21 mouse cellular contexts compared by ENCODE assay signal in the genomic region with DNA sequence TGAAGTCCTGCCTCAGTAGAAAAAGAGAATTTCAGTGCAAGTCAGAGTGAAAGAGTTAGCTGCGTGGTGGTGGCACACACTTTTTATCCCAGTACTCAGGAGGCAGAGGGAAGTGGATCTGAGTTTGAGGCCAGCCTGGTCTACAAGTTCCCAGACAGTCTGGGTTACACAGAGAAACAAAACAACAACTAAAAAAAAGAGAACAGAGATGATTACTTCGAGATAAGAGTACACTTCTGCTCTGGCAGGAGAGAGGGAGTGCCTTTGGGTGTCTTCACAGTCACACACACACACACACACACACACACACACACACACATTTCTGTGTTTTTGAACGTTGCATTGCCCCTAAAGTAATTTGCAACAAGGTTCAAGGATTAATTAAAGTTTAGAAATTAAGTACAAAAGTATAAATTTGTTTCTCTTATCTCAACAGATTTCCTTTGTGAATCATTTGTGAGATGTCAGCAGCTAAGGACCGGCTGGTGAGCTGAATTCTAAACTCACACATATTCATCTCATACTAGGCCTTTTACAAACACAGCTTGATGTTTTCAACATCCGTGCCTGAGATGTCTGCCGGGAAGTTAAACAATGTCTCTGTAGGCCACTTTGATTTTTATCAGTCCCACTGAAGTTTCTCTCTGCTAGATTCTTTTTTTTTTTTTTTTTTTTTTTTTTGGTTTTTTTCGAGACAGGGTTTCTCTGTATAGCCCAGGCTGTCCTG. TPM values are rescaled to one million over a fixed set of nuclear protein-coding genes. Genes with fewer than 3 reads are reported as not detected.
DNase-seq lines count a peak whose midpoint lies in the region; ATAC-seq and TF ChIP-seq lines count a peak whose summit lies in the region.
"Had no signal": no experiment of that assay in that cellular context is flagged by ENCODE, and none has a peak within 500 bp of the region (broad histone marks: within the 10 kb centered on the region; RNA-seq: fewer than 3 reads in every experiment).

No protein-coding gene starts in this region.

- no peak for DNase-seq in liver, embryonic 13.5 days
- DNase-seq in liver: no peak
- peak; percentile 71 for DNase-seq in CD4-positive, CD25-positive, alpha-beta regulatory T cell, adult 2 months (ENCODE audit: low read depth, low spot score)
- peak; percentile 82 for DNase-seq in naive thymus-derived CD4-positive, alpha-beta T cell, adult 2 months (ENCODE audit: low read depth)
- DNase-seq in hindbrain, postnatal 0 days (ENCODE audit: low spot score): no peak
- no peak for DNase-seq in urinary bladder, postnatal 36 days (ENCODE audit: low spot score in 2 of 2)
- DNase-seq in kidney, adult 18-20 months: no peak
- DNase-seq: adrenal gland, adult 8-10 months; cerebellum, adult 9-11 months; embryo, embryonic 11 days; gastrocnemius, postnatal 10 days; heart, adult 2 months; kidney, postnatal 10 days; lung, postnatal 10 days; right cerebral cortex, postnatal 4 days; thymus, postnatal 4 days had no signal

- H3K4me3 ChIP-seq in liver, embryonic 13.5 days (replicated peaks): no peak overlapping the region
- no peak overlapping the region for H3K4me3 ChIP-seq in hindbrain, postnatal 0 days (ENCODE audit: low read length)
- H3K4me3 ChIP-seq: embryonic facial prominence, embryonic 15.5 days; heart, adult 2 months; liver, embryonic 15.5 days; stomach, embryonic 15.5 days had no signal

- H3K4me1 ChIP-seq in liver, embryonic 13.5 days (replicated peaks): 0 out of 2 replicates have a peak, but pooled peaks cover 4% of the 10 kb centered on the region
- H3K4me1 ChIP-seq in hindbrain, postnatal 0 days (ENCODE audit: insufficient read depth, low read length): no peaks in the 10 kb centered on the region
- H3K4me1 ChIP-seq: embryonic facial prominence, embryonic 15.5 days; stomach, embryonic 15.5 days had no signal

- 33% methylated on average over 7 of the region's 7 CpGs for WGBS in liver, embryonic 13.5 days (ENCODE audit: insufficient replicate concordance)
- 73% methylated on average over 6 of the region's 7 CpGs for WGBS in hindbrain, postnatal 0 days

- no peak overlapping the region for H3K27ac ChIP-seq in liver, embryonic 13.5 days
- no peak overlapping the region for H3K27ac ChIP-seq in hindbrain, postnatal 0 days
- H3K27ac ChIP-seq: embryonic facial prominence, embryonic 15.5 days; heart, adult 2 months; liver, embryonic 15.5 days; stomach, embryonic 15.5 days had no signal

- no peaks in the 10 kb centered on the region for H3K36me3 ChIP-seq in liver, embryonic 13.5 days
- no peaks in the 10 kb centered on the region for H3K36me3 ChIP-seq in hindbrain, postnatal 0 days (ENCODE audit: insufficient read depth, low read length)
- H3K36me3 ChIP-seq: embryonic facial prominence, embryonic 15.5 days; liver, embryonic 15.5 days; stomach, embryonic 15.5 days had no signal

- no peaks in the 10 kb centered on the region for H3K9me3 ChIP-seq in liver, embryonic 13.5 days (replicated peaks)
- no peaks in the 10 kb centered on the region for H3K9me3 ChIP-seq in hindbrain, postnatal 0 days (ENCODE audit: low read length)
- H3K9me3 ChIP-seq: embryonic facial prominence, embryonic 15.5 days; liver, embryonic 15.5 days; stomach, embryonic 15.5 days had no signal

- no peaks in the 10 kb centered on the region for H3K27me3 ChIP-seq in liver, embryonic 13.5 days
- H3K27me3 ChIP-seq in hindbrain, postnatal 0 days (ENCODE audit: insufficient read depth, low read length): no peaks in the 10 kb centered on the region
- H3K27me3 ChIP-seq: embryonic facial prominence, embryonic 15.5 days; liver, embryonic 15.5 days; stomach, embryonic 15.5 days had no signal

- H3K4me2 ChIP-seq in liver, embryonic 13.5 days: no peak overlapping the region
- no peak overlapping the region for H3K4me2 ChIP-seq in hindbrain, postnatal 0 days (ENCODE audit: low read depth, low read length)
- H3K4me2 ChIP-seq: embryonic facial prominence, embryonic 15.5 days; liver, embryonic 15.5 days; stomach, embryonic 15.5 days had no signal

- ATAC-seq in liver, embryonic 13.5 days (ENCODE audit: low read depth): peak; percentile 7; the same call in 1 of the 2 replicates
- 0 out of 2 replicates have a peak, but pooled peaks have one; percentile 28 for ATAC-seq in common myeloid progenitor, adult 5-6 weeks (replicated peaks; ENCODE audit: low read depth, poor library complexity, severe bottlenecking)
- ATAC-seq in hindbrain, postnatal 0 days: no peak
- ATAC-seq: intestine, postnatal 0 days had no signal

- TF ChIP-seq CTCF in hindbrain, postnatal 0 days (IDR thresholded peaks at IDR 0.05; ENCODE audit: low read depth): no peak

- no peak overlapping the region for H3K9ac ChIP-seq in liver, embryonic 13.5 days
- H3K9ac ChIP-seq in hindbrain, postnatal 0 days (replicated peaks; ENCODE audit: low read length): no peak overlapping the region
- H3K9ac ChIP-seq: embryonic facial prominence, embryonic 15.5 days; liver, embryonic 15.5 days; stomach, embryonic 15.5 days had no signal

RNA-seq across cellular contexts. Expression of a gene that starts 12.3 kb away (rescaled TPM):
- polyA plus RNA-seq in liver, embryonic 13.5 days (2015; fragmentation: Nextera tagmentation; extraction: Ambion mirVana): 15.1 and 15.6 TPM in 2 replicates
- total RNA-seq in common myeloid progenitor, adult 5-6 weeks (2017): 76.9 and 81.0 TPM in 2 replicates
- 23.2 and 24.7 TPM in 2 replicates for total RNA-seq in hindbrain, postnatal 0 days (2014; rRNA removed)
- polyA plus RNA-seq in hindbrain, postnatal 0 days (2015; fragmentation: Nextera tagmentation; extraction: Ambion mirVana): 24.3 and 25.0 TPM in 2 replicates

RNA-seq across cellular contexts. Expression of a gene that starts 17.0 kb away (rescaled TPM):
- 55.8 and 59.0 TPM in 2 replicates for polyA plus RNA-seq in liver, embryonic 13.5 days (2015; fragmentation: Nextera tagmentation; extraction: Ambion mirVana)
- 2.0 and 2.1 TPM in 2 replicates for total RNA-seq in common myeloid progenitor, adult 5-6 weeks (2017)
- 148 TPM in 2 replicates for total RNA-seq in hindbrain, postnatal 0 days (2014; rRNA removed)
- polyA plus RNA-seq in hindbrain, postnatal 0 days (2015; fragmentation: Nextera tagmentation; extraction: Ambion mirVana): 166 and 179 TPM in 2 replicates

Comparison
In these comparisons a context has a peak if more than half of its experiments do, and no peak if none do; other contexts are left out.
1. DNase-seq: peak in CD4-positive, CD25-positive, alpha-beta regulatory T cell, adult 2 months (single experiment) and naive thymus-derived CD4-positive, alpha-beta T cell, adult 2 months (single experiment); none in liver, embryonic 13.5 days (single experiment), liver (single experiment), hindbrain, postnatal 0 days (single experiment), urinary bladder, postnatal 36 days (0 of 2) and kidney, adult 18-20 months (single experiment).
2. RNA of a gene that starts 17.0 kb away (total RNA-seq): 148 TPM in hindbrain, postnatal 0 days; 2.0 to 2.1 TPM in common myeloid progenitor, adult 5-6 weeks; every median in the first group is over 10 times any median in the second.